Mouse (Mus musculus) right cerebral cortex, adult 2 months (tissue): ENCODE measurements at regions not wholly inside any gene's neighbourhood (a gene's known extent, or its start where the extent isn't known, plus 50 kb on each side); places are given as distances from the start of the nearest gene placed in this dataset.

ENCODE experiments used
- DNase-seq, 2 experiments: peaks; one replicate each; pipeline ENCODE4 v3.0.0; 2021 to 2022; ENCODE audit warnings: low spot score in 2 of 2

- peak; percentile 4 to 7 for DNase-seq
These were observed 232.4 kb upstream of the Aga start for GRCm38 (mm10) chr8:53279162-53279561.

- no peak for DNase-seq
These were observed 230.5 kb upstream of the Aga start for GRCm38 (mm10) chr8:53281041-53281440.
